Mouse (Mus musculus): ENCODE results near the gene Iffo2. TPM values are rescaled to one million over a fixed set of nuclear protein-coding genes. Genes with fewer than 3 reads are reported as not detected.

The Iffo2 gene
- polyA plus RNA-seq, 1 experiment, result 2.6 TPM

DNA sequence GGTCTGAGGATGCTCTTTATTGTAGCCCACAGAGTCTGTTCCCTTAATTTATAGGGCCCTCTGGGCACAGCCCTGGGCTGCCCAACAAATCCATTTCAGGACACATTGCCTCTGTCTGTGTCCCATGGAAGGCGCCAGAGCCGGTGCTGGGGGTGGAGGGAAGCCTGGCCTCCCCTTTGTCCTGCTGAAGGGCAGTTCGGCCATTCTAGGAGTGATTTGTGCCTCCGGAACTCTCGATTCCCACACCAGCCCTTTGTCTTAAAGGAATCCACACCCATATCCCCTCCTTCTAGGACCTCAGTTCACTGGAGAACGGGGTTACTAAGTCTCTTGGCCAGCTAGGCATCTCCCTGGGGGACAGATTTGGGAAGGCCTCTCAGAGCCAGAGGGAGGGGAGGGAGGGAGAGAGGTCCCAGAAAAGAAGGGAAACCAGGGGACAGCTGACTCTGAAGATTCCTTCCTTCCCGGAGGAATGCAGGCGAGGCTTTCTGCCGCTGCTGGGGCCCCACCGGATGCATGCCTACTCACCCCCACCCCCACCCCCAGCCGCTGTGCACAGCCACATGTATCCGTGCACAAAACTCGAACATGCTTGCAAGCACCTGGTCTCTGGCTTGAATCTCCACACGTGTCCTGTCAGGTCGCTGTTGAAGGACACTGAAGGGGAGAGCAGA lies 50.5 kb downstream of the Iffo2 start:
- Histone ChIP-seq H3K4me3 (ENCODE audit: low read depth, low read length) (peak overlapping the region; percentile 28), H3K4me1 (ENCODE audit: control insufficient read depth, insufficient read depth, insufficient read length, low read length) (peaks cover 39% of the 10 kb centered on the region), H3K27ac (ENCODE audit: insufficient read depth, low read depth, low read length) (peak overlapping the region; percentile 44), H3K36me3 (ENCODE audit: control insufficient read depth, insufficient read depth, low read length) (no peaks in the 10 kb centered on the region), H3K27me3 (ENCODE audit: control insufficient read depth, insufficient read depth, low read length) (no peaks in the 10 kb centered on the region)
- TF ChIP-seq POLR2A (IDR thresholded peaks at IDR 0.05; ENCODE audit: low read depth, low read length) (no peak), CTCF (IDR thresholded peaks at IDR 0.05; ENCODE audit: extremely low read depth, insufficient read length, insufficient replicate concordance, low read depth, low read length) (no peak)
- 17% methylated on average over 15 of the region's 15 CpGs for WGBS

GRCm38 (mm10) chr4:139581427-139582051 lies 51.2 kb downstream of the Iffo2 start:
- H3K4me3 ChIP-seq (ENCODE audit: low read depth, low read length), result peak overlapping the region; percentile 28
- WGBS, result 10% methylated on average over 6 of the region's 6 CpGs
- peaks cover 43% of the 10 kb centered on the region for H3K4me1 ChIP-seq (ENCODE audit: control insufficient read depth, insufficient read depth, insufficient read length, low read length)
- H3K27ac ChIP-seq (ENCODE audit: insufficient read depth, low read depth, low read length), result peak overlapping the region; percentile 39
- H3K27me3 ChIP-seq (ENCODE audit: control insufficient read depth, insufficient read depth, low read length), result no peaks in the 10 kb centered on the region
- TF ChIP-seq POLR2A (IDR thresholded peaks at IDR 0.05; ENCODE audit: low read depth, low read length) (no peak), CTCF (IDR thresholded peaks at IDR 0.05; ENCODE audit: extremely low read depth, insufficient read length, insufficient replicate concordance, low read depth, low read length) (no peak)
- H3K36me3 ChIP-seq (ENCODE audit: control insufficient read depth, insufficient read depth, low read length), result no peaks in the 10 kb centered on the region

DNA sequence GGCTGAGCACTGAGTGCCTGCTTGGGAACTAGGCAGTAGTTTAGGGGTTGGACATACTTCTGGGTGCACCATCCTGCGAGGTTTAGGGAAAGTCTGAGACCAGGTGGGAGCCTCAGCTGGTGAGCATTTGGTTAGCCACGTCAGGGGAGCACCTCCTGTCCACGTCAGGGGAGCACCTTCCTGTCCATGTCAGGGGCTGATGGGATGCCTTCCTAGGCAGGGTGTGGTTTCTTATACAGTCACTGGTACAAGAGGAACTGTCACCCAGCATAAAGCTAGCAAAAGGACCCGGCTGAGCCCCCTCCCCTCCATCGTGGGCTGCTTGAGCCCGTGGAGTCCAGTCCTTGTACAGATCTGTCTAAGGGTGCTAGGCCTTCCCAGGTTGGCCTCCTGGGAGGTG lies 52.0 kb downstream of the Iffo2 start:
- WGBS, result 68% methylated on average over 6 of the region's 6 CpGs
- TF ChIP-seq POLR2A (IDR thresholded peaks at IDR 0.05; ENCODE audit: low read depth, low read length) (no peak), CTCF (IDR thresholded peaks at IDR 0.05; ENCODE audit: extremely low read depth, insufficient read length, insufficient replicate concordance, low read depth, low read length) (no peak)

GRCm38 (mm10) chr4:139582903-139583302 lies 52.6 kb downstream of the Iffo2 start:
- no peaks in the 10 kb centered on the region for H3K27me3 ChIP-seq (ENCODE audit: control insufficient read depth, insufficient read depth, low read length)
- H3K4me3 ChIP-seq (ENCODE audit: low read depth, low read length), result no peak overlapping the region
- no peak overlapping the region for H3K27ac ChIP-seq (ENCODE audit: insufficient read depth, low read depth, low read length)
- TF ChIP-seq CTCF (IDR thresholded peaks at IDR 0.05; ENCODE audit: extremely low read depth, insufficient read length, insufficient replicate concordance, low read depth, low read length) (no peak), POLR2A (IDR thresholded peaks at IDR 0.05; ENCODE audit: low read depth, low read length) (no peak)
- WGBS, result 54% methylated on average over 3 of the region's 3 CpGs
- H3K4me1 ChIP-seq (ENCODE audit: control insufficient read depth, insufficient read depth, insufficient read length, low read length), result peaks cover 54% of the 10 kb centered on the region
- no peaks in the 10 kb centered on the region for H3K36me3 ChIP-seq (ENCODE audit: control insufficient read depth, insufficient read depth, low read length)

More for the DNA sequence above, 52.0 kb downstream of the Iffo2 start:
- Histone ChIP-seq H3K27me3 (ENCODE audit: control insufficient read depth, insufficient read depth, low read length) (no peaks in the 10 kb centered on the region), H3K4me3 (ENCODE audit: low read depth, low read length) (no peak overlapping the region), H3K36me3 (ENCODE audit: control insufficient read depth, insufficient read depth, low read length) (no peaks in the 10 kb centered on the region), H3K4me1 (ENCODE audit: control insufficient read depth, insufficient read depth, insufficient read length, low read length) (peaks cover 49% of the 10 kb centered on the region), H3K27ac (ENCODE audit: insufficient read depth, low read depth, low read length) (no peak overlapping the region)

- 73% methylated on average over 11 of the region's 11 CpGs for WGBS
- no peak for TF ChIP-seq POLR2A (IDR thresholded peaks at IDR 0.05; ENCODE audit: low read depth, low read length)
- no peak for TF ChIP-seq CTCF (IDR thresholded peaks at IDR 0.05; ENCODE audit: extremely low read depth, insufficient read length, insufficient replicate concordance, low read depth, low read length)
- Histone ChIP-seq H3K4me3 (ENCODE audit: low read depth, low read length) (no peak overlapping the region), H3K36me3 (ENCODE audit: control insufficient read depth, insufficient read depth, low read length) (no peaks in the 10 kb centered on the region), H3K4me1 (ENCODE audit: control insufficient read depth, insufficient read depth, insufficient read length, low read length) (peaks cover 53% of the 10 kb centered on the region), H3K27me3 (ENCODE audit: control insufficient read depth, insufficient read depth, low read length) (no peaks in the 10 kb centered on the region), H3K27ac (ENCODE audit: insufficient read depth, low read depth, low read length) (no peak overlapping the region)
Measured at GRCm38 (mm10) chr4:139583629-139584245, 53.4 kb downstream of the Iffo2 start.

- WGBS, result 84% methylated on average over 11 of the region's 11 CpGs
- Histone ChIP-seq H3K27ac (ENCODE audit: insufficient read depth, low read depth, low read length) (no peak overlapping the region), H3K4me3 (ENCODE audit: low read depth, low read length) (no peak overlapping the region), H3K4me1 (ENCODE audit: control insufficient read depth, insufficient read depth, insufficient read length, low read length) (peaks cover 44% of the 10 kb centered on the region), H3K36me3 (ENCODE audit: control insufficient read depth, insufficient read depth, low read length) (no peaks in the 10 kb centered on the region), H3K27me3 (ENCODE audit: control insufficient read depth, insufficient read depth, low read length) (no peaks in the 10 kb centered on the region)
- no peak for TF ChIP-seq POLR2A (IDR thresholded peaks at IDR 0.05; ENCODE audit: low read depth, low read length)
- TF ChIP-seq CTCF (IDR thresholded peaks at IDR 0.05; ENCODE audit: extremely low read depth, insufficient read length, insufficient replicate concordance, low read depth, low read length), result no peak
Measured at GRCm38 (mm10) chr4:139584704-139585103, 54.4 kb downstream of the Iffo2 start.

GRCm38 (mm10) chr4:139585713-139586112 lies 55.4 kb downstream of the Iffo2 start:
- no peak overlapping the region for H3K4me3 ChIP-seq (ENCODE audit: low read depth, low read length)
- peaks cover 38% of the 10 kb centered on the region for H3K4me1 ChIP-seq (ENCODE audit: control insufficient read depth, insufficient read depth, insufficient read length, low read length)
- no peak for TF ChIP-seq CTCF (IDR thresholded peaks at IDR 0.05; ENCODE audit: extremely low read depth, insufficient read length, insufficient replicate concordance, low read depth, low read length)
- no peak for TF ChIP-seq POLR2A (IDR thresholded peaks at IDR 0.05; ENCODE audit: low read depth, low read length)
- WGBS, result 87% methylated on average over 7 of the region's 7 CpGs
- no peak overlapping the region for H3K27ac ChIP-seq (ENCODE audit: insufficient read depth, low read depth, low read length)
- H3K27me3 ChIP-seq (ENCODE audit: control insufficient read depth, insufficient read depth, low read length), result no peaks in the 10 kb centered on the region
- H3K36me3 ChIP-seq (ENCODE audit: control insufficient read depth, insufficient read depth, low read length), result no peaks in the 10 kb centered on the region

All from small intestine, adult 2 months (tissue).